Comparison of ENCODE assay signal across 8 mouse cellular contexts in genomic region chr7:118129430-118130041, GRCm38 (mm10). TPM values are rescaled to one million over a fixed set of nuclear protein-coding genes. Genes with fewer than 3 reads are reported as not detected.
A peak's percentile ranks its signal among the peaks of the same experiment; 100 is the strongest.
DNase-seq lines count a peak whose midpoint lies in the region; ATAC-seq lines count a peak whose summit lies in the region.

TSS of gene Arl6ip1 (minus strand) at chr7:118129662.

- H3K36me3 ChIP-seq in forebrain, embryonic 11.5 days (ENCODE audit: control insufficient read depth, insufficient read depth, low read length), result no peaks in the 10 kb centered on the region; the same call in 1 of the 2 replicates
- peaks cover 10% of the 10 kb centered on the region for H3K36me3 ChIP-seq in heart, embryonic 16.5 days (ENCODE audit: control insufficient read depth, insufficient read depth)
- peaks cover 27% of the 10 kb centered on the region for H3K36me3 ChIP-seq in liver, embryonic 15.5 days (replicated peaks)
- peaks cover 11% of the 10 kb centered on the region for H3K36me3 ChIP-seq in neural tube, embryonic 12.5 days

- peak; percentile 97 for DNase-seq in CD8-positive naive resting alpha-beta T cell, adult 2 months (ENCODE audit: low read depth in 2 of 2, low spot score in 2 of 2)
- peak; percentile 98 for DNase-seq in c-Kit-positive CD71-positive TER-119-negative erythroid progenitor cells, embryonic 14.5 days (ENCODE audit: low read depth)
- peak; percentile 99 for DNase-seq in forebrain, embryonic 11.5 days (ENCODE audit: low spot score)
- DNase-seq in kidney, postnatal 36 days, result peak; percentile 96 to 99
- peak; percentile 98 for DNase-seq in telencephalon, adult 2 months (ENCODE audit: low read depth, low spot score)

- H3K9me3 ChIP-seq in forebrain, embryonic 11.5 days (ENCODE audit: control insufficient read depth, low read length), result no peaks in the 10 kb centered on the region
- H3K9me3 ChIP-seq in heart, embryonic 16.5 days (replicated peaks; ENCODE audit: control insufficient read depth, low read length), result no peaks in the 10 kb centered on the region
- H3K9me3 ChIP-seq in liver, embryonic 15.5 days (replicated peaks), result no peaks in the 10 kb centered on the region
- H3K9me3 ChIP-seq in neural tube, embryonic 12.5 days, result no peaks in the 10 kb centered on the region

- peak; percentile 98 for ATAC-seq in forebrain, embryonic 11.5 days (replicated peaks; ENCODE audit: low FRiP score)
- ATAC-seq in heart, embryonic 16.5 days (replicated peaks; ENCODE audit: extremely low read depth, insufficient read depth, low FRiP score), result peak; percentile 99
- ATAC-seq in liver, embryonic 15.5 days (ENCODE audit: insufficient read depth), result peak; percentile 99
- ATAC-seq in neural tube, embryonic 12.5 days (ENCODE audit: low FRiP score, low read depth), result peak; percentile 99

- H3K4me2 ChIP-seq in forebrain, embryonic 11.5 days (ENCODE audit: low read depth, low read length, severe bottlenecking), result peak within 1 kb of the TSS; percentile 67
- peak within 1 kb of the TSS; percentile 83 for H3K4me2 ChIP-seq in heart, embryonic 16.5 days (ENCODE audit: low read depth, low read length)
- H3K4me2 ChIP-seq in liver, embryonic 15.5 days, result peak within 1 kb of the TSS; percentile 91
- H3K4me2 ChIP-seq in neural tube, embryonic 12.5 days (replicated peaks), result peak within 1 kb of the TSS; percentile 68

- H3K4me3 ChIP-seq in forebrain, embryonic 11.5 days (ENCODE audit: low read depth, low read length), result peak within 1 kb of the TSS; percentile 83
- peak within 1 kb of the TSS; percentile 86 for H3K4me3 ChIP-seq in heart, embryonic 16.5 days (ENCODE audit: low read length)
- H3K4me3 ChIP-seq in liver, embryonic 15.5 days (replicated peaks), result peak within 1 kb of the TSS; percentile 91
- peak within 1 kb of the TSS; percentile 82 for H3K4me3 ChIP-seq in neural tube, embryonic 12.5 days

- peak within 1 kb of the TSS; percentile 91 for H3K27ac ChIP-seq in forebrain, embryonic 11.5 days (ENCODE audit: low read depth, low read length)
- peak within 1 kb of the TSS; percentile 90 for H3K27ac ChIP-seq in heart, embryonic 16.5 days (ENCODE audit: low read length)
- H3K27ac ChIP-seq in liver, embryonic 15.5 days (replicated peaks), result peak within 1 kb of the TSS; percentile 98
- peak within 1 kb of the TSS; percentile 68; the same call in 1 of the 2 replicates for H3K27ac ChIP-seq in neural tube, embryonic 12.5 days

- H3K9ac ChIP-seq in forebrain, embryonic 11.5 days (ENCODE audit: low read length), result peak within 1 kb of the TSS; percentile 92
- H3K9ac ChIP-seq in heart, embryonic 16.5 days (ENCODE audit: low read length), result peak within 1 kb of the TSS; percentile 91
- H3K9ac ChIP-seq in liver, embryonic 15.5 days, result peak within 1 kb of the TSS; percentile 91
- peak within 1 kb of the TSS; percentile 84 for H3K9ac ChIP-seq in neural tube, embryonic 12.5 days

- H3K27me3 ChIP-seq in forebrain, embryonic 11.5 days (ENCODE audit: control insufficient read depth, insufficient read depth, low read length), result no peaks in the 10 kb centered on the region
- no peaks in the 10 kb centered on the region for H3K27me3 ChIP-seq in heart, embryonic 16.5 days (ENCODE audit: control insufficient read depth, insufficient read depth, low read length)
- no peaks in the 10 kb centered on the region for H3K27me3 ChIP-seq in liver, embryonic 15.5 days
- H3K27me3 ChIP-seq in neural tube, embryonic 12.5 days (replicated peaks), result no peaks in the 10 kb centered on the region

- H3K4me1 ChIP-seq in forebrain, embryonic 11.5 days (replicated peaks; ENCODE audit: control insufficient read depth, insufficient read depth, low read length), result peaks cover 3% of the 10 kb centered on the region; the same call in 1 of the 2 replicates
- peaks cover 28% of the 10 kb centered on the region for H3K4me1 ChIP-seq in heart, embryonic 16.5 days (ENCODE audit: control insufficient read depth, insufficient read depth, low read length)
- H3K4me1 ChIP-seq in liver, embryonic 15.5 days (replicated peaks), result peaks cover 36% of the 10 kb centered on the region
- peaks cover 21% of the 10 kb centered on the region for H3K4me1 ChIP-seq in neural tube, embryonic 12.5 days

- WGBS in forebrain, embryonic 11.5 days, result under 1% methylated on average over 39 of the region's 39 CpGs
- WGBS in heart, embryonic 16.5 days, result under 1% methylated on average over 39 of the region's 39 CpGs
- WGBS in liver, embryonic 15.5 days (ENCODE audit: insufficient replicate concordance), result under 1% methylated on average over 39 of the region's 39 CpGs
- WGBS in neural tube, embryonic 12.5 days, result under 1% methylated on average over 39 of the region's 39 CpGs

RNA-seq across cellular contexts. Expression of gene Arl6ip1, which starts in this region (rescaled TPM):
- polyA plus RNA-seq in forebrain, embryonic 11.5 days (2014; fragmentation: Nextera tagmentation; extraction: Ambion mirVana), result 463 and 475 TPM in 2 replicates
- polyA plus RNA-seq in heart, embryonic 16.5 days (2015; fragmentation: Nextera tagmentation; extraction: Ambion mirVana), result 270 and 274 TPM in 2 replicates
- polyA plus RNA-seq in liver, embryonic 15.5 days (2015; fragmentation: Nextera tagmentation; extraction: Ambion mirVana), result 250 and 334 TPM in 2 replicates
- polyA plus RNA-seq in neural tube, embryonic 12.5 days (2016; fragmentation: Nextera tagmentation; extraction: Ambion mirVana), result 389 and 484 TPM in 2 replicates

Comparison
In these comparisons a context has a peak if more than half of its experiments do, and no peak if none do; other contexts are left out.
1. Peak in every context shown above with its lines: DNase-seq, ATAC-seq, H3K4me3 ChIP-seq and H3K27ac ChIP-seq.